Mouse (Mus musculus) midbrain, embryonic 16.5 days (tissue): ENCODE measurements at regions not wholly inside any gene's neighbourhood (a gene's known extent, or its start where the extent isn't known, plus 50 kb on each side); places are given as distances from the start of the nearest gene placed in this dataset.

Experiments
- ATAC-seq: fragments of 200-750 bp; cut with Nextera tagmentation; 2 replicates; pipeline ENCODE4 v1.8.0; 2017; ENCODE audit warnings: moderate TSS enrichment
- H3K27ac ChIP-seq: fragments of 300-500 bp; sonication (generic); 2 replicates; pipeline ENCODE4 v1.5.1; 2014; ENCODE audit warnings: mild to moderate bottlenecking, low read length, mixed read lengths
- H3K27me3 ChIP-seq: fragments of 300-500 bp; sonication (generic); 2 replicates; pipeline ENCODE4 v1.6.1; 2014; ENCODE audit warnings: low read depth, low read length, mixed read lengths; ENCODE audit not compliant: control insufficient read depth, insufficient read depth
- H3K36me3 ChIP-seq: fragments of 300-500 bp; sonication (generic); 2 replicates; pipeline ENCODE4 v1.6.1; 2014; ENCODE audit warnings: mild to moderate bottlenecking, low read length, moderate library complexity, mixed read lengths; ENCODE audit not compliant: control insufficient read depth, insufficient read depth
- H3K4me1 ChIP-seq: fragments of 300-500 bp; sonication (generic); 2 replicates; pipeline ENCODE4 v1.6.1; 2014; ENCODE audit warnings: mild to moderate bottlenecking, low read length, mixed read lengths; ENCODE audit not compliant: control insufficient read depth, insufficient read depth
- H3K4me2 ChIP-seq: fragments of 300-500 bp; sonication (generic); 2 replicates; pipeline ENCODE4 v1.6.1; 2014; ENCODE audit warnings: mild to moderate bottlenecking, low read length, mixed read lengths
- H3K4me3 ChIP-seq: fragments of 300-500 bp; sonication (generic); 2 replicates; pipeline ENCODE4 v1.5.1; 2014; ENCODE audit warnings: low read depth, mild to moderate bottlenecking, low read length, moderate library complexity, mixed read lengths
- H3K9ac ChIP-seq: fragments of 300-500 bp; sonication (generic); 2 replicates; pipeline ENCODE4 v1.6.1; 2014; ENCODE audit warnings: low read depth, low read length, mixed read lengths
- H3K9me3 ChIP-seq: fragments of 300-500 bp; sonication (generic); replicated peaks from 2 replicates; pipeline ENCODE4 v1.6.1; 2014; ENCODE audit warnings: mild to moderate bottlenecking, low read length, mixed read lengths; ENCODE audit not compliant: control insufficient read depth, poor library complexity, severe bottlenecking
- WGBS: fragments of 180-500 bp; shearing (Covaris S2); extraction: QIAGEN DNeasy Blood & Tissue Kit; methylation state at CpG from one replicate; pipeline ENCODE4 v1.1.7; 2014; 5-methylcytosine and 5-hydroxymethylcytosine counted together

DNA sequence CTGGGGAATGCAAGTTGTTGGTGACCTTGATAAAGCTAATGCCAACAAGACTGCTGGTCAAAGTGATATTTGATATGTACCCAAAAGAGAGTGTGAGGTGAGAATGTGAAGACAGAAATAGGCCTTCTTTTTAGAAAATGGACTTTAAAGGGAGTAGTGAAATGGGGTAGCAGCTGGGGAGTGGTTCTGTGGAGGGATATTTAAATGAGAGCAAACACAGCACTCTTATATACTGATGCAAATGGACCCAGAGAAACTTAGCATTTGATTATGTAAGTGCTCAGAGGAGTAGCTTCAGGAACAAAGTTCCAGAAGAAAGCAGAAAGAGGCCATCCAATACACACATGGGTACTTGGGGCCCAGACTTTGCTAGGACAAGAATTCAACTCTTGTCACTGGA lies 189.7 kb upstream of the Nsun2 start:
- Histone ChIP-seq H3K4me3 (no peak overlapping the region), H3K27ac (no peak overlapping the region), H3K27me3 (no peaks in the 10 kb centered on the region), H3K9me3 (no peaks in the 10 kb centered on the region), H3K4me2 (no peak overlapping the region), H3K4me1 (no peaks in the 10 kb centered on the region), H3K9ac (no peak overlapping the region), H3K36me3 (no peaks in the 10 kb centered on the region)
- no peak for ATAC-seq

DNA sequence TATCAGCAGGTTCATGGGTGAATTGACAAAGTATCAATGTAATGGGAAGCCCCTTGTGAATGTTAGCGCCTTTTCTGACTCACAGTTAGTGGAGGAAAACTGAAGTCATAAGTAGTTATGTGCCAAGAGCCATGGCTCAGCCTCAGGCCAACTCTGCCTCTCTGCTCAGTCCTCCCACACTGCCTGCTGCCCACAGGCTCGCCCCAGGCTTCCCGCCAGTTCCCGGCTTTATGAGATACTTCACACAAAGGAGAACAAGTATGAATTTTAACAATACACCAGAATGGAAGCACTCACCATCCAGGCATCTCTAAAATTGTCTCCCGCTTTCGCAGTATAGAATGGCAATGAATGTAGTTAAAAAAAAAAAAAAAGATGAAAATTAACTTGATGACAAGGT lies 176.1 kb upstream of the Nsun2 start:
- Histone ChIP-seq H3K27ac (no peak overlapping the region), H3K4me1 (no peaks in the 10 kb centered on the region), H3K27me3 (no peaks in the 10 kb centered on the region), H3K4me3 (no peak overlapping the region), H3K9ac (no peak overlapping the region), H3K36me3 (no peaks in the 10 kb centered on the region), H3K9me3 (no peaks in the 10 kb centered on the region), H3K4me2 (no peak overlapping the region)
- ATAC-seq = no peak
- 84% methylated on average over 6 of the region's 6 CpGs for WGBS

DNA sequence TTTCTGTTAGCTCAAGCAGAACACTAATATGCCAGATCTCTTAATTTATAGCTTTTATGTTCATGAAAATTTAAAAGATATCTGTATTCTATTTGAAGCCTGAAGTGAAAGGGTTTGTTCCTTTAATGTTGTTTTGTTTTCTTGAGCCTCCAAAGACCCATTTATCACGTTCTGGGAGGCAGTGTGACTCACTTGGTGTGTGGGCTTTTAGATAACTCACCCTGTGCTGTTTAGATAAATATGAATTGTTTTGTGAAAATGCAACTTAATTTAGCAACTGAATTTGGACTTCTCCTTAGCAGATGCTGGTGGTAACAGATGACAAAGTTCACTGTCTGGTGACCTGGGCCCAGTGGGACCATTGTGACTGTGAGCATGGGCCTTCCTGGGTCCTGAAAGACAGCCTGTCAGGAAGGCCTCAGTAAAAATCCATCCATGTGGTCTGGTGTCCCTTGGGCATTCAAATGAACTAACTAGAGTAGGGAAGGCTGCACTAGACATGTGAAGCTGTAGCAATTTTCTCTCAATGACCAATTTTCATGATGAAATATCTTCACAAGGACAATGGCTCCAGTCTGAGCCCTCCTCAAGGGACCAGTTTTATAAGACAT lies 167.6 kb upstream of the Nsun2 start:
- Histone ChIP-seq H3K9me3 (0 out of 2 replicates have a peak, but pooled peaks cover 8% of the 10 kb centered on the region), H3K4me2 (no peak overlapping the region), H3K27ac (no peak overlapping the region), H3K4me1 (no peaks in the 10 kb centered on the region), H3K27me3 (no peaks in the 10 kb centered on the region), H3K36me3 (no peaks in the 10 kb centered on the region), H3K4me3 (no peak overlapping the region), H3K9ac (no peak overlapping the region)
- WGBS = 50% methylated on average over 1 of the region's 1 CpGs
- no peak for ATAC-seq

DNA sequence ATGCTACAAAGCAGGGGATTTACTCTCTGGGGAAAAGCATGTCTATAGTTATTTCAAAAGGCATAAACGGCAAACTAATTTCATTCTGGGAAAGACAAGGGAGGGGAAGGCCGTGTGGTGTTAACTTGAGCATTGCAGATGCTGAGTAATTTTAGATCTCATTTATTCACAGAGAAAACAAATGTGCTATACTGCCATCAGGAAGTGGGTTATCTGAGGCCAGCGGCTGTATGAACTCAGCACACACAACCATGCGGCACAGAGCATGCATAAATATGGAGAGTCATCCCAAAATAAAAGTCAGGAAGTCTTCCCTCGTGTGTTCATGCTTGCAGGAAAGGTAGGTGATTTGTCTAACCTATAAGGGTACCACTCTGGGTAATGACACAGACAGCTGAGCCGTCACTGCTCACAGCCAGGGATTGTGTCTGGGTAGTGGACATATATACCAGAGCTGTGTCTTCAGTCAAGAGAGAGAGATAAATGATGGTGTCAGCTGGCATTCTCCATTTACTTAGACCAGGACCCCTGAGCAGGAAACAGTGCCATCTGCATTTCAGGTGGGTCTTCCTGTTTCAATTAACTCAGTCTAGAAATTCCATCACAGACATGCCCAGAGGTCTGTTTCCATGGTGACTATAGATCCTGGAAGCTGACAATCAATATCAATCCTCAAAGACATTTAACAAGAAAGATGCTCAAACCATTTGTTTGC lies 160.3 kb upstream of the Nsun2 start:
- peak; percentile 65; the same call in 1 of the 2 replicates for ATAC-seq

DNA sequence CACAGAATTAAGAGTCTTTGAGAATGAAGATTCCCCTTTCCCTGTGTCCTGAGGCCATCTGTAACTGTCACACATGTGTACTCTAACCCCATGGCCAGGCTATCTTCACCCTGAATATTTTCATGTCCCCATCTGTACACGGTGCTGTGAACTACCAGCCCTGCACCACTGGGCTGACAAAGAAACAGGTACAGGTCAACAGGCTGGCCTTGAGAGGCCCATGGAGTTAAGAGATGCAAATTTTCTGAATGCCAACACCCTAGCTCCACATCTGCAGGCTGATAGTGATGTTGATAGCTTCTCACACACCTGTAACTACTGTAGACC lies 159.8 kb upstream of the Nsun2 start:
- no peaks in the 10 kb centered on the region for H3K36me3 ChIP-seq
- no peak overlapping the region for H3K27ac ChIP-seq
- no peaks in the 10 kb centered on the region for H3K9me3 ChIP-seq
- no peaks in the 10 kb centered on the region for H3K27me3 ChIP-seq
- no peaks in the 10 kb centered on the region for H3K4me1 ChIP-seq
- no peak overlapping the region for H3K9ac ChIP-seq
- peak; percentile 57; the same call in 1 of the 2 replicates for ATAC-seq
- WGBS = 70% methylated on average over 1 of the region's 1 CpGs
- no peak overlapping the region for H3K4me3 ChIP-seq
- no peak overlapping the region for H3K4me2 ChIP-seq

More for the DNA sequence above, 160.3 kb upstream of the Nsun2 start:
- H3K36me3 ChIP-seq = no peaks in the 10 kb centered on the region
- H3K27me3 ChIP-seq = no peaks in the 10 kb centered on the region
- H3K4me3 ChIP-seq = no peak overlapping the region
- WGBS = 71% methylated on average over 6 of the region's 6 CpGs
- no peak overlapping the region for H3K9ac ChIP-seq
- no peak overlapping the region for H3K4me2 ChIP-seq
- 0 out of 2 replicates have a peak, but pooled peaks cover 2% of the 10 kb centered on the region for H3K9me3 ChIP-seq
- H3K27ac ChIP-seq = no peak overlapping the region
- no peaks in the 10 kb centered on the region for H3K4me1 ChIP-seq

DNA sequence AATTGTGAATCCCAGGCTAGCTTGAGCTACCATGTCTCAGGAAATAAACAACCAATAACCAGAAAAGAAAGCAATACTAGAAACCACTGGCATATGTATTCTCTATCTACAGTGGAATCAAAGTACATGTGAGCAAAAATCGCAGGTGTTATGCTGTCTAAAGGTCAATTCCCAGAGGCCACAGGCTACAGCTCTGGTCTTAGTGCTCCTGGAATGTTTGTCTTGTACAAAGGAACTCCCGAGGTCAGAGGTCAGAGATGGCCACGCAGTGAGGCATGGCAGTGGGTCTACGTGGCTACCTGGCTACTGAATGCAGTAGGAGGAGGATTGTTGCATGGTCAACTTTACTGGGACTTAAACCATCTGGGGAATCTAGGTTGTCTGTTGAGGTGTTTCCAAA lies 153.1 kb upstream of the Nsun2 start:
- H3K4me2 ChIP-seq = no peak overlapping the region
- no peak overlapping the region for H3K9ac ChIP-seq
- WGBS = 75% methylated on average over 4 of the region's 4 CpGs
- H3K27me3 ChIP-seq = no peaks in the 10 kb centered on the region
- no peak overlapping the region for H3K4me3 ChIP-seq
- no peaks in the 10 kb centered on the region for H3K36me3 ChIP-seq
- H3K4me1 ChIP-seq = no peaks in the 10 kb centered on the region
- H3K27ac ChIP-seq = no peak overlapping the region
- ATAC-seq = no peak
- no peaks in the 10 kb centered on the region for H3K9me3 ChIP-seq

DNA sequence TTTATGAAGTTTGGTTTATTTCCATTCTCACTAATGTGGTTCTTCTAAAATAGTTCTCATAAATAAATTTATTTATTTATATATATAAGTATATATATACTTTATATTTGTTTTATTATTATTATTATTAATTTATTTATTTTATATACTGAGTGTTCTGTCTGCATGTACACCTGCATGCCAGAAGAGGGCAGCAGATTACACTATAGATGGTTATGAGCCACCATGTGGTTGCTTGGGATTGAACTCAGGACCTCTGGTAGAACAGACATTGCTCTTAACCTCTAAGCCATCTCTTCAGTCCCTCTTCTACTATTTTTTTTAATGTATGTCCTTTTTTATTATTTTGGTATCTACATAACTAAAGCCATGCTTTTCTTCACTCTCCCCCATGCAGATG lies 148.8 kb upstream of the Nsun2 start:
- Histone ChIP-seq H3K36me3 (no peaks in the 10 kb centered on the region), H3K27me3 (no peaks in the 10 kb centered on the region), H3K27ac (no peak overlapping the region), H3K9me3 (no peaks in the 10 kb centered on the region), H3K4me2 (no peak overlapping the region), H3K4me3 (no peak overlapping the region), H3K4me1 (no peaks in the 10 kb centered on the region), H3K9ac (no peak overlapping the region)
- ATAC-seq = no peak

DNA sequence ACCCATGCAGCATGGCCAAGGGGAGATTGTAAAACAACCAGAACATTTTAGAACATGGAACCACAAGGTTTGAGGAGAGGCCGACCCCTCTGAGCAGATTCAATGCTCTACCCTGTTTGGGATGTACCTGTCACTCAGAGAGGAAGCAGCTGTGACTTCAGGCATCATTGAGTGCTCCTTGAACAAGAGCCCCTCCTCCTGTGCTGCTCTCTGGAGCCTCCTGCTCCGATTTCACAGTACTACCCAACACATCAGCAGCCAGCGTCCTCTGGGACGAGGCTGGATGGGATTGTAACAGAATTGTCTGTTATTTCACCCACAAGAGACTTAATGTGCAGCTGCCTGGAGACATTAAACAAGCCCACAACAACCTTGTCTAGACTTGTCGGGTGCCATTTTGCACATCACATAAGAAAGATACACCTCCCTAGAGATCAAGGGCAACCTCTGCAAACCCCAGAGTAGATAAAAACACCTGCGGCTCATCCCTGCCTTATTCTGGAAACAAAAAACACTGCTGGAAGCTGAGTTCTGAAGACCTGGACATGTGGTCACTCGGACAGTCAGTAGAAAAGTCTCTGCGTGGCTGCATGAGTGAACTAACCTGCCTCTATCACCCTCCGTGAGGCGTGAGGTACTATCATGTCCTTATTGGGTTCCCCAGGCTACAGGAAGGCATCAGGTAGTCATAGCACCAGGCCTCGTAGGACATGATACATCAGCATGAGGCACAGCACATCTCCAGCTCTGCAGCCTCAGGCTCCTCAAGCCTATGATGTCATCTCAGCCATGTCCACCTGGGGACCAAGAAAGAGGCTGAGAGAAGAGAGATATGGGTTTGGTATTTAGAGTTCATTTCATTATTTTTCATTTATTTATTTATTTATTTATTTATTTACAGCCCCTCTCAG lies 140.4 kb upstream of the Nsun2 start:
- H3K36me3 ChIP-seq = no peaks in the 10 kb centered on the region
- H3K27ac ChIP-seq = no peak overlapping the region
- 83% methylated on average over 11 of the region's 11 CpGs for WGBS
- no peak overlapping the region for H3K4me3 ChIP-seq
- no peaks in the 10 kb centered on the region for H3K27me3 ChIP-seq
- H3K4me1 ChIP-seq = no peaks in the 10 kb centered on the region
- H3K9me3 ChIP-seq = no peaks in the 10 kb centered on the region
- ATAC-seq = no peak
- no peak overlapping the region for H3K9ac ChIP-seq
- no peak overlapping the region for H3K4me2 ChIP-seq

DNA sequence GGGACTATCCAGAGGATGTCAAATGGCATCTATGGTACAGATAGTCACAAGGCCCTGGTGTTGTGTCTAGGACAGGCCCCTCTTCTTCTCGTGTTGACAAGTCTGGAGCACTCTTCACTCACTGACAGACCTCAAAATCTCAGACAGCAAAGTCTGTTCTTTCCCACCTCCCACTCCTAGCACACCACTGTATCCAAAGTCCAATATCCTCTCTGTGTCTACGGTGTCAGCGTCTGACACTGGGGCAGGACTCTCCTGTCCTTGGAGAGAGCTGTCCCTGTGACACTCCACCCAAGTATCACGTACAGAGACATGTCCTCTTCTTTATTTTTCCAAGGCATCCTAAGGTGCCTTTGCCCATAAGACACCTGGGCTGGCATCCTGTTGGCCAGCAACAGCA lies 139.0 kb upstream of the Nsun2 start:
- Histone ChIP-seq H3K27ac (no peak overlapping the region), H3K27me3 (no peaks in the 10 kb centered on the region), H3K4me2 (no peak overlapping the region), H3K36me3 (no peaks in the 10 kb centered on the region), H3K9ac (no peak overlapping the region), H3K4me3 (no peak overlapping the region), H3K4me1 (no peaks in the 10 kb centered on the region), H3K9me3 (no peaks in the 10 kb centered on the region)
- no peak for ATAC-seq
- 86% methylated on average over 4 of the region's 4 CpGs for WGBS
